Mouse (Mus musculus): ENCODE data around the gene Tnfrsf19.

Gene Tnfrsf19

DNA sequence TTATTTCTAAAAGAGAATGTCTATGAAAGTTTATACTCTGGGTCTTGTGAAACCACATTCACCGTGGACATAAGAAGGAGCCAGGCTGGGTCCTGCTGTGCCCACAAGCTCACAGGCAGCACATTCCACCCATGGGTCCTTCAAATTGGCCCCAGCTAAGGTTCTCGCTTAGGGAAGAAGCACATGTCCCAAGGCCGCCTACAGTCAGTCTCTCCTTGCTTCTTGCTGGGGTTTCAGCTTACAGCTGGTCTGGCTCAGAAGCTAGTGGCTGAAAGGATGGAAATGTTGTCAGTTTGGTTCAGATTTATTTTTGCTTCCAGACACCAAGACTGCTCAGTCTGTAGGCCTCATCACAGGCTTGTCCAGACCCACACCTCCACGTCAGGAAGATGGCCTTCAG is 80.2 kb downstream of the Tnfrsf19 start:
- no peak for DNase-seq (ENCODE audit: low read depth, low spot score)
- H3K36me3 ChIP-seq (ENCODE audit: control insufficient read depth, insufficient read depth, low read length, poor library complexity, severe bottlenecking): no peaks in the 10 kb centered on the region
- no peaks in the 10 kb centered on the region for H3K27me3 ChIP-seq (ENCODE audit: control insufficient read depth, insufficient read depth, low read length, poor library complexity, severe bottlenecking)

DNA sequence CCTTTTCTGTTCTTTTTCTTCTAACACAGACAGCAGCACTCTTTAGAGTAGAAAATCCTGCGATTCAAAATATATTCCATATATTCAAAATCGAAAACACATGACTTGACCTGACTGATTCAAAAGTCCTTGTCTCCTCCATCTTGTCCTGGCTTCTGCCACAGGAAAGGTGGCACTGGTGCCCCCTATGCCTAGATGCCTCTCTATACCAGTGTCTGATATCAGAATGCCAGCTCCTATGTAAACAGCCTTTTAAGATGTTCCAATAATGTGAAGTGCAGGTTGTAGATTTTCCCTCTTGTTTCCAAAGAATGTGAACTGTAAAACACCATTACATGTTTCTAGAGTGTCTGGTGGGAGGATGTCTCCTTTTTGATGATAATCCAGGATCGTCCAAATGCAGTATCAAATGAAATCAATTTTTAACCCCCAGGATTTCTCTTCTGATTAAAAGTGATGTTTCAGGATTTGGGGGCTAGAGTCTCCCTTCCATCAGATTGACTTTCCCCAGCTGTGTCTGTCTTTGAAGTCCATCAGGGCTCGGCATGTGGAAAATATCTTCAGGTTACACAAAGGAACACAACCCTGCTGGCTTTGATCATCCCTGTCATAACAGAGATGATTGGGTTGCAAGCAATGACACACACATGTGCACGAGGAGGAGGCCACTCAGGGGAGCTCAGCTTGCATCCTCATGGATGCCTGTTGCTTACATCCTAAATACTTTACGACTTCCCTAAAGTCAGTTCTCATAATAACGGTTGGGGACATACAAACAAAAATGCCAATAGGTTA is 82.1 kb downstream of the Tnfrsf19 start:
- no peak for DNase-seq (ENCODE audit: low read depth, low spot score)
- H3K36me3 ChIP-seq (ENCODE audit: control insufficient read depth, insufficient read depth, low read length, poor library complexity, severe bottlenecking): no peaks in the 10 kb centered on the region

GRCm38 (mm10) chr14:60957611-60958157 is 88.6 kb downstream of the Tnfrsf19 start:
- DNase-seq (ENCODE audit: low read depth, low spot score): no peak
- H3K27me3 ChIP-seq (ENCODE audit: control insufficient read depth, insufficient read depth, low read length, poor library complexity, severe bottlenecking): no peaks in the 10 kb centered on the region
- H3K36me3 ChIP-seq (ENCODE audit: control insufficient read depth, insufficient read depth, low read length, poor library complexity, severe bottlenecking): no peaks in the 10 kb centered on the region

More for the DNA sequence above, 82.1 kb downstream of the Tnfrsf19 start:
- no peaks in the 10 kb centered on the region for H3K27me3 ChIP-seq (ENCODE audit: control insufficient read depth, insufficient read depth, low read length, poor library complexity, severe bottlenecking)

- no peak for DNase-seq (ENCODE audit: low read depth, low spot score)
- Histone ChIP-seq H3K27me3 (ENCODE audit: control insufficient read depth, insufficient read depth, low read length, poor library complexity, severe bottlenecking) (no peaks in the 10 kb centered on the region), H3K36me3 (ENCODE audit: control insufficient read depth, insufficient read depth, low read length, poor library complexity, severe bottlenecking) (no peaks in the 10 kb centered on the region)
Observed at GRCm38 (mm10) chr14:60937481-60938039, 108.7 kb downstream of the Tnfrsf19 start.

DNA sequence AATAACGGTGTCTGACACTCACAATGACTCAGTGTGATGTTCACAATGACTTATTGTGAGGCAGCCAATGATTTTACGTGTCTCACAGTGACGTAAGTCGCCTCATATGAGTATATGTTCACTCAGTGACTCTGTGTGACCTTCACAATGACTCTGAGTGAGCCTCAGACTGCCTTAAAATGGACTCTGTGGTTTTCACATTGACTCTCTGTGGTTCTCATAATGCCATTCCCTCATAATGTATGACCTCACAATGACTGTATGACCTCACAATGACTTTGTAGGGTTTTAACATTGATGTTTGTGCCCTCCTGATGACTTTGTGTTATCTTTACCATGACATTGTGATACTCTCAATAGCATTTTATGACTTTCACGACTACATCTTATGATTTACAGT is 110.6 kb downstream of the Tnfrsf19 start:
- no peak for DNase-seq (ENCODE audit: low read depth, low spot score)
- Histone ChIP-seq H3K27me3 (ENCODE audit: control insufficient read depth, insufficient read depth, low read length, poor library complexity, severe bottlenecking) (no peaks in the 10 kb centered on the region), H3K36me3 (ENCODE audit: control insufficient read depth, insufficient read depth, low read length, poor library complexity, severe bottlenecking) (no peaks in the 10 kb centered on the region)

GRCm38 (mm10) chr14:60926011-60926410 is 120.3 kb downstream of the Tnfrsf19 start:
- Histone ChIP-seq H3K36me3 (ENCODE audit: control insufficient read depth, insufficient read depth, low read length, poor library complexity, severe bottlenecking) (no peaks in the 10 kb centered on the region), H3K27me3 (ENCODE audit: control insufficient read depth, insufficient read depth, low read length, poor library complexity, severe bottlenecking) (no peaks in the 10 kb centered on the region)
- DNase-seq (ENCODE audit: low read depth, low spot score): no peak

- Histone ChIP-seq H3K36me3 (ENCODE audit: control insufficient read depth, insufficient read depth, low read length, poor library complexity, severe bottlenecking) (no peaks in the 10 kb centered on the region), H3K27me3 (ENCODE audit: control insufficient read depth, insufficient read depth, low read length, poor library complexity, severe bottlenecking) (no peaks in the 10 kb centered on the region)
- DNase-seq (ENCODE audit: low read depth, low spot score): no peak
Observed at GRCm38 (mm10) chr14:60916661-60917060, 129.6 kb downstream of the Tnfrsf19 start.

Data from splenic B cell, adult 2 months (primary cell).